In the genomic region with DNA sequence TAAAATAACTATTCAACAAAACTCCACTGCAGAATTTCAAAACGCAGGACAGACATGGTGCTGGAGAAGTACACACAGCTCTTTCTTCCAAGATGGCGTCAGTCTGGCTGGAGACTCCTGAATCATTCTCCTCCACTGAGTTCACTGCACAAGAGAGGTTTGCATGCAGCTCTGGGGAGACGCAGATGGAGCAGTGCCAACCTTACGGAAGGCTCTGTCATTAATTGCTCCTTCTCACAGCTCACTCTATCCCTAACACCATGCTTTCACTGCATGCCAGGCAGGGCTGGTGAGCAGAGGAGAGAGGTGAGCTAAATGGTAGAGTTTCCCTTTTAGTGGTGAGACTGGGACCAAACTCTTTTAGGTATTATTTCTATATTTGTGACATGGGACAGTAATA, we compare ENCODE assay signal across 17 mouse cellular contexts.
DNase-seq lines count a peak whose midpoint lies in the region; ATAC-seq lines count a peak whose summit lies in the region.
"Had no signal": no experiment of that assay in that cellular context is flagged by ENCODE, and none has a peak within 500 bp of the region (broad histone marks: within the 10 kb centered on the region; RNA-seq: fewer than 3 reads in every experiment).

No protein-coding gene starts in this region.

- 65% methylated on average over 4 of the region's 4 CpGs for WGBS in neural tube, embryonic 13.5 days
- WGBS in forebrain, embryonic 14.5 days, result 35% methylated on average over 4 of the region's 4 CpGs
- 24% methylated on average over 4 of the region's 4 CpGs for WGBS in forebrain, embryonic 16.5 days

- ATAC-seq in neural tube, embryonic 13.5 days (ENCODE audit: low read depth), result 0 out of 2 replicates have a peak, but pooled peaks have one; percentile 47
- ATAC-seq in forebrain, embryonic 14.5 days, result peak; percentile 75
- ATAC-seq in forebrain, embryonic 16.5 days, result peak; percentile 77
- ATAC-seq: hindbrain, embryonic 16.5 days; intestine, embryonic 16.5 days had no signal

- peaks cover 16% of the 10 kb centered on the region for H3K4me1 ChIP-seq in neural tube, embryonic 13.5 days (replicated peaks)
- H3K4me1 ChIP-seq in forebrain, embryonic 14.5 days (ENCODE audit: control insufficient read depth, insufficient read depth, low read length), result peaks cover 20% of the 10 kb centered on the region
- peaks cover 18% of the 10 kb centered on the region for H3K4me1 ChIP-seq in forebrain, embryonic 16.5 days (replicated peaks; ENCODE audit: control insufficient read depth, insufficient read depth, low read length)
- H3K4me1 ChIP-seq: stomach, embryonic 15.5 days had no signal

- no peak overlapping the region for H3K4me3 ChIP-seq in neural tube, embryonic 13.5 days
- H3K4me3 ChIP-seq in forebrain, embryonic 14.5 days (ENCODE audit: low read depth, low read length), result no peak overlapping the region
- H3K4me3 ChIP-seq in forebrain, embryonic 16.5 days (replicated peaks; ENCODE audit: low read length), result no peak overlapping the region
- H3K4me3 ChIP-seq: heart, embryonic 10.5 days; neural tube, embryonic 12.5 days; stomach, embryonic 15.5 days had no signal

- peak; percentile 17 for DNase-seq in kidney, postnatal 14 days
- DNase-seq in kidney, adult 8-10 months, result no peak
- DNase-seq in neural tube, embryonic 10.5 days (ENCODE audit: extremely low spot score, low spot score), result no peak
- peak; percentile 72 for DNase-seq in forebrain, embryonic 14.5 days (ENCODE audit: low spot score)
- no peak for DNase-seq in ovary, postnatal 36 days (ENCODE audit: low spot score)
- DNase-seq: adrenal gland, adult 2 months; cerebellum, adult 8-10 months; heart, postnatal 4 days; lung, postnatal 4 days; thymus, postnatal 25 days had no signal

- no peaks in the 10 kb centered on the region for H3K36me3 ChIP-seq in neural tube, embryonic 13.5 days
- no peaks in the 10 kb centered on the region for H3K36me3 ChIP-seq in forebrain, embryonic 14.5 days (ENCODE audit: control insufficient read depth, insufficient read depth, low read length)
- no peaks in the 10 kb centered on the region for H3K36me3 ChIP-seq in forebrain, embryonic 16.5 days (ENCODE audit: control insufficient read depth, insufficient read depth)
- H3K36me3 ChIP-seq: heart, embryonic 10.5 days; neural tube, embryonic 12.5 days; stomach, embryonic 15.5 days had no signal

- H3K4me2 ChIP-seq in neural tube, embryonic 13.5 days, result no peak overlapping the region
- no peak overlapping the region for H3K4me2 ChIP-seq in forebrain, embryonic 14.5 days (ENCODE audit: low read length)
- H3K4me2 ChIP-seq in forebrain, embryonic 16.5 days (ENCODE audit: low read length), result no peak overlapping the region
- H3K4me2 ChIP-seq: neural tube, embryonic 12.5 days; stomach, embryonic 15.5 days had no signal

- no peaks in the 10 kb centered on the region for H3K9me3 ChIP-seq in neural tube, embryonic 13.5 days
- no peaks in the 10 kb centered on the region for H3K9me3 ChIP-seq in forebrain, embryonic 14.5 days (replicated peaks; ENCODE audit: control insufficient read depth, low read length)
- no peaks in the 10 kb centered on the region for H3K9me3 ChIP-seq in forebrain, embryonic 16.5 days (ENCODE audit: control insufficient read depth, low read length)
- H3K9me3 ChIP-seq: heart, embryonic 10.5 days; neural tube, embryonic 12.5 days; stomach, embryonic 15.5 days had no signal

- H3K27ac ChIP-seq in neural tube, embryonic 13.5 days (replicated peaks), result no peak overlapping the region
- H3K27ac ChIP-seq in forebrain, embryonic 14.5 days (ENCODE audit: low read depth, low read length), result no peak overlapping the region
- H3K27ac ChIP-seq in forebrain, embryonic 16.5 days (ENCODE audit: low read length), result no peak overlapping the region
- H3K27ac ChIP-seq: heart, embryonic 10.5 days; neural tube, embryonic 12.5 days; stomach, embryonic 15.5 days had no signal

- H3K9ac ChIP-seq in neural tube, embryonic 13.5 days, result no peak overlapping the region
- no peak overlapping the region for H3K9ac ChIP-seq in forebrain, embryonic 14.5 days (ENCODE audit: low read length)
- no peak overlapping the region for H3K9ac ChIP-seq in forebrain, embryonic 16.5 days (replicated peaks; ENCODE audit: low read depth, low read length)
- H3K9ac ChIP-seq: neural tube, embryonic 12.5 days; stomach, embryonic 15.5 days had no signal

- H3K27me3 ChIP-seq in neural tube, embryonic 13.5 days, result no peaks in the 10 kb centered on the region
- no peaks in the 10 kb centered on the region for H3K27me3 ChIP-seq in forebrain, embryonic 14.5 days (replicated peaks; ENCODE audit: control insufficient read depth, insufficient read depth, low read length)
- no peaks in the 10 kb centered on the region for H3K27me3 ChIP-seq in forebrain, embryonic 16.5 days (replicated peaks; ENCODE audit: control insufficient read depth, insufficient read depth, low read length)
- H3K27me3 ChIP-seq: neural tube, embryonic 12.5 days; stomach, embryonic 15.5 days had no signal

Comparison
In these comparisons a context has a peak if more than half of its experiments do, and no peak if none do; other contexts are left out.
1. DNase-seq: peak in kidney, postnatal 14 days (single experiment) and forebrain, embryonic 14.5 days (single experiment); none in kidney, adult 8-10 months (0 of 2), neural tube, embryonic 10.5 days (single experiment) and ovary, postnatal 36 days (single experiment).
2. Peak in every context shown above with its lines, with median percentiles within 50 percentile points of each other: ATAC-seq.